Mouse (Mus musculus): ENCODE results near the gene Galntl5. TPM values are rescaled to one million over a fixed set of nuclear protein-coding genes. Genes with fewer than 3 reads are reported as not detected.

Galntl5 gene
- polyA plus RNA-seq, 1 experiment, result not detected

DNA sequence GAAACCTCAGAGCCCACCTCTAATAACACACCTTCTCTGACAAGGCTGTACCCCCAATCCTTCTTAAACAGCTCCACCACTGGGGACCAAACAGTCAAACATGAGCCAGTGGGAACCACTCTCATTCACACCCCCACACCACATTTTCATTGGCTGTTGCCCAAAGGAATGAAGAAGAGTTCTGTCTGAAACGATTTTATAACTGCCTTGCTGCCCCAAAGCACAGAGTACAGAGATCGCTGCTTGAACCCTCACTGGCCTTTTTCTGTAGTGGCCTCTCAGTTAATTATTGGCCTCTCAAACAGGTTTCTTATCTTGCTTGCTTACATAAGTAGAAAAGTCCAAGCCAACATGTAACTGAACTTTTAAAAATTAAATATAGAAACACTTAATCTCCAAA, 71.2 kb downstream of the Galntl5 start:
- H3K4me3 ChIP-seq (replicated peaks; ENCODE audit: insufficient read depth, low read depth, low read length), result no peak overlapping the region
- TF ChIP-seq POLR2A (IDR thresholded peaks at IDR 0.05; ENCODE audit: borderline replicate concordance, insufficient read depth, low read length) (no peak), CTCF (IDR thresholded peaks at IDR 0.05; ENCODE audit: borderline replicate concordance, insufficient read depth, low read depth, low read length) (no peak)
- 67% methylated on average over 2 of the region's 2 CpGs for WGBS
- no peaks in the 10 kb centered on the region for H3K4me1 ChIP-seq (ENCODE audit: control insufficient read depth, insufficient read depth, low read length)
- no peak overlapping the region for H3K27ac ChIP-seq (ENCODE audit: insufficient read depth, low read length)
- no peak for DNase-seq
- H3K27me3 ChIP-seq (ENCODE audit: control insufficient read depth, insufficient read depth, low read length), result no peaks in the 10 kb centered on the region

DNA sequence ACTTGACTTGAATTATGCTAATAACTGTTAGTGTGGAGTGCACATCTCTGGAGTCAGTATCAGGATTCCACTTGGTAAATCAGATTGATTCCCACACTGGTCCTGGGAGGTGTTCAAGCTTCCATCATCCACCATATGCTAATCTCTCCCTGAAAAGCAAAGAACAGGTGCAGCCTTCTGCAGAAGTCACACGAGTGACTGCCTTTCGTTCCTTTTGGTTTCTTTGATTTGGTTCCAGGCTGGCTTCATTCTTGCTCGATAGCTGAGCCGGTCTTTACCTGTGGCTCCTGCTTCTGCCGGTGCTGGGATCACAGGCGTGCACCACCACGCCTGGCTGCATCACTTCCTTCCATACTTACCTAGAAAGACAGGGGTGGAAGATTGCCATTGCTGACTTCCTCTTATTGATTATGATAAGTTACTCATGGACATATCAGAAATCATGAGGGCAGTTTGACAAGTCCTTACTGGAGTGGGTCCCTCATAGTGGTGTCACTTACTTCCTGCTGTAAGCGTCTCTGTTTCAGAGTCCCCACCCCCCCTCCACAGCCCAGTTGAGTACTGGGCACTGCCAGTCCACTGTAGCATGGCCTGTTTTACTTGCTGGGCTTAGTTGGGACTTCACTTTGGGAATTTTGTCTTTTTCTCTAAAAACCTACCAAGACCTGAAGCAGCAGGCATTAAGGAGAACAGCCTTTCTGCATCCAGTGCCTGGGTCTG, 71.7 kb downstream of the Galntl5 start:
- WGBS, result 55% methylated on average over 8 of the region's 8 CpGs
- Histone ChIP-seq H3K27ac (ENCODE audit: insufficient read depth, low read length) (no peak overlapping the region), H3K27me3 (ENCODE audit: control insufficient read depth, insufficient read depth, low read length) (no peaks in the 10 kb centered on the region), H3K4me1 (ENCODE audit: control insufficient read depth, insufficient read depth, low read length) (no peaks in the 10 kb centered on the region), H3K4me3 (replicated peaks; ENCODE audit: insufficient read depth, low read depth, low read length) (no peak overlapping the region)
- TF ChIP-seq CTCF (IDR thresholded peaks at IDR 0.05; ENCODE audit: borderline replicate concordance, insufficient read depth, low read depth, low read length) (no peak), POLR2A (IDR thresholded peaks at IDR 0.05; ENCODE audit: borderline replicate concordance, insufficient read depth, low read length) (no peak)
- DNase-seq, result no peak

DNA sequence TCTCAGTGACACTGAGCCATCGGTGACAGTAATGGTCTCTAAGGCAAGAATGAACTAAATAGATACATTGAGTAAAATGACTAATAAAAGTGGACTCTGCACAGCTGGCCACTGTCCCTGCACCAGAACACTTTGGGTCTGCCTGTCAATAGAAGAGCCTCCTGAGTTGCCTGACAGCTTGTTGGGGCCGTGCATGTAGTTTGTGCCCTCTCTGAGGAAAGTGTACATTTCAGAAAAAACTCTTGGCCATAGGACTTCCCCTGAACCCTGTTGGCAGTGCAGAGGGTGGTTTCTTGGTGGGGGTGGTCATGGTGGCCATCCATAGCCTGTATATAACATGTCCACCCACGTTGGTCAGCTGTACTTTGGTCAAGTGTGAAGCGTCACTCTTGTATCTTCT, 73.2 kb downstream of the Galntl5 start:
- no peak for TF ChIP-seq CTCF (IDR thresholded peaks at IDR 0.05; ENCODE audit: borderline replicate concordance, insufficient read depth, low read depth, low read length)
- no peak for TF ChIP-seq POLR2A (IDR thresholded peaks at IDR 0.05; ENCODE audit: borderline replicate concordance, insufficient read depth, low read length)
- DNase-seq, result no peak
- 96% methylated on average over 4 of the region's 4 CpGs for WGBS
- no peaks in the 10 kb centered on the region for H3K27me3 ChIP-seq (ENCODE audit: control insufficient read depth, insufficient read depth, low read length)
- H3K4me3 ChIP-seq (replicated peaks; ENCODE audit: insufficient read depth, low read depth, low read length), result no peak overlapping the region
- H3K27ac ChIP-seq (ENCODE audit: insufficient read depth, low read length), result no peak overlapping the region
- H3K4me1 ChIP-seq (ENCODE audit: control insufficient read depth, insufficient read depth, low read length), result no peaks in the 10 kb centered on the region

GRCm38 (mm10) chr5:25256686-25257085, 75.4 kb downstream of the Galntl5 start:
- Histone ChIP-seq H3K27me3 (ENCODE audit: control insufficient read depth, insufficient read depth, low read length) (no peaks in the 10 kb centered on the region), H3K4me1 (ENCODE audit: control insufficient read depth, insufficient read depth, low read length) (no peaks in the 10 kb centered on the region), H3K27ac (ENCODE audit: insufficient read depth, low read length) (no peak overlapping the region), H3K4me3 (replicated peaks; ENCODE audit: insufficient read depth, low read depth, low read length) (no peak overlapping the region)
- DNase-seq, result no peak
- WGBS, result 92% methylated on average over 2 of the region's 2 CpGs
- TF ChIP-seq CTCF (IDR thresholded peaks at IDR 0.05; ENCODE audit: borderline replicate concordance, insufficient read depth, low read depth, low read length) (no peak), POLR2A (IDR thresholded peaks at IDR 0.05; ENCODE audit: borderline replicate concordance, insufficient read depth, low read length) (no peak)

DNA sequence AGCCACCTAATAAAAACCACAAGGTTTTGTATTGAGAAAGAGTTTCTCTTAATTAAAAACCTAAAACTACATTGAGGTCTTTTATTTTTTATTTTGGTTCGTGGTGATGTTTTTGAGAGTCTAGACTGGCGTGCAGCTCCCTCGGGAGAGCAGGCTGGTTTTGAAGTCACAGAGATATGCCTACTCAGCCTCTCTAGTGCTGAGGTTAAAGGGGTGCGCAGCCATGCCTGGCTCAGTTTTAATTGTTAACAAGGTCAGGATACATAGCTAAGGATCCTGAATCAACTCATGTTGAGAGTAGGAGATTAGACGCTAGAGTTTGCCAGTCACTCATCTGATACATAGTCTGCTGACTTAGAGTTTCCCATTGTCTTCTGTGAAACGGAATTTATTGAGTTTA, 80.2 kb downstream of the Galntl5 start:
- DNase-seq, result no peak
- WGBS, result 89% methylated on average over 6 of the region's 6 CpGs
- TF ChIP-seq CTCF (IDR thresholded peaks at IDR 0.05; ENCODE audit: borderline replicate concordance, insufficient read depth, low read depth, low read length), result no peak
- TF ChIP-seq POLR2A (IDR thresholded peaks at IDR 0.05; ENCODE audit: borderline replicate concordance, insufficient read depth, low read length), result no peak
- no peaks in the 10 kb centered on the region for H3K27me3 ChIP-seq (ENCODE audit: control insufficient read depth, insufficient read depth, low read length)
- no peak overlapping the region for H3K4me3 ChIP-seq (replicated peaks; ENCODE audit: insufficient read depth, low read depth, low read length)
- H3K27ac ChIP-seq (ENCODE audit: insufficient read depth, low read length), result no peak overlapping the region
- no peaks in the 10 kb centered on the region for H3K4me1 ChIP-seq (ENCODE audit: control insufficient read depth, insufficient read depth, low read length)

DNA sequence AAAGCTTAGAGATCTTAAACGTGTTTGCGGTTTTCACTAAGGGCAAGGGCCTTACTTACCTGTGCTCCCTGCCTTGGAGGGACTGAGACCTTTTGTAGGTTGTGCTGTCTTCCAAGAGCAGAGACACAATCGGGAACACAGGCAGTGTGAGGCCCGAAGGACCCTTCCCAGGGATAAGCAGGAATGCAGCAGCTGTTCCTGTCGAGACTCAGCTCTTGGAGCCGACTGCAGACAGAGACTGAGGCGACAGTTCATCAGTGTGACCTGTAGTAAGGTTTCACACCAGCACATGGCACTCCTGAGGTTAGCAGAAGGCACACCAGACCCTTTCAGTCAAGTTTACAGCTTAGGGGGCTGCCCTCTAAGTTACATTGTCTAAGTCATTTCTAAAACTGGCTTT, 81.0 kb downstream of the Galntl5 start:
- no peak for DNase-seq
- Histone ChIP-seq H3K27me3 (ENCODE audit: control insufficient read depth, insufficient read depth, low read length) (no peaks in the 10 kb centered on the region), H3K4me1 (ENCODE audit: control insufficient read depth, insufficient read depth, low read length) (no peaks in the 10 kb centered on the region), H3K27ac (ENCODE audit: insufficient read depth, low read length) (no peak overlapping the region), H3K4me3 (replicated peaks; ENCODE audit: insufficient read depth, low read depth, low read length) (no peak overlapping the region)
- TF ChIP-seq CTCF (IDR thresholded peaks at IDR 0.05; ENCODE audit: borderline replicate concordance, insufficient read depth, low read depth, low read length) (no peak), POLR2A (IDR thresholded peaks at IDR 0.05; ENCODE audit: borderline replicate concordance, insufficient read depth, low read length) (no peak)
- 80% methylated on average over 7 of the region's 7 CpGs for WGBS

- TF ChIP-seq CTCF (IDR thresholded peaks at IDR 0.05; ENCODE audit: borderline replicate concordance, insufficient read depth, low read depth, low read length), result no peak
- TF ChIP-seq POLR2A (IDR thresholded peaks at IDR 0.05; ENCODE audit: borderline replicate concordance, insufficient read depth, low read length), result no peak
- no peak for DNase-seq
- H3K4me3 ChIP-seq (replicated peaks; ENCODE audit: insufficient read depth, low read depth, low read length), result no peak overlapping the region
- H3K27ac ChIP-seq (ENCODE audit: insufficient read depth, low read length), result no peak overlapping the region
- WGBS, result 97% methylated on average over 4 of the region's 4 CpGs
- no peaks in the 10 kb centered on the region for H3K27me3 ChIP-seq (ENCODE audit: control insufficient read depth, insufficient read depth, low read length)
- H3K4me1 ChIP-seq (ENCODE audit: control insufficient read depth, insufficient read depth, low read length), result peaks cover 2% of the 10 kb centered on the region; the same call in 1 of the 2 replicates
These were observed 87.1 kb downstream of the Galntl5 start for GRCm38 (mm10) chr5:25268258-25268888.

Other genes with a start within 250 kb of the Galntl5 start
- 92.0 and 99.4 TPM in 2 replicates for gene Prkag2, start 80.8 kb upstream of the Galntl5 start, polyA plus RNA-seq (2012; rRNA removed)
- gene Galnt11, start 40.4 kb downstream of the Galntl5 start, polyA plus RNA-seq (2012; rRNA removed), result 44.2 and 47.7 TPM in 2 replicates
- gene E130116L18Rik, start 41.7 kb downstream of the Galntl5 start, polyA plus RNA-seq (2012; rRNA removed), result not detected in 2 replicates

All from cerebellum, adult 2 months (tissue).